Mouse (Mus musculus) spleen, adult 18-20 months (tissue): ENCODE results near the gene Atp8a2.

Experiments
- DNase-seq, 2 experiments: peaks; one replicate each; pipeline ENCODE4 v3.0.0; 2022; ENCODE audit warnings: mixed read lengths in 2 of 2

Atp8a2 gene

GRCm38 (mm10) chr14:60196884-60197283 lies at the start of gene Atp8a2:
Gene Atp8a2 (minus strand): TSS chr14:60197179.
- DNase-seq: no peak

- no peak for DNase-seq
Measured at GRCm38 (mm10) chr14:60238551-60238950, 41.6 kb upstream of the Atp8a2 start.

- no peak for DNase-seq
Measured at GRCm38 (mm10) chr14:60219886-60220285, 22.9 kb upstream of the Atp8a2 start.

GRCm38 (mm10) chr14:60217616-60218015 lies 20.6 kb upstream of the Atp8a2 start:
- no peak for DNase-seq

- DNase-seq: no peak
Measured at GRCm38 (mm10) chr14:60216125-60216524, 19.1 kb upstream of the Atp8a2 start.

- no peak for DNase-seq
Measured at GRCm38 (mm10) chr14:60215000-60215399, 18.0 kb upstream of the Atp8a2 start.

- no peak for DNase-seq
Measured at GRCm38 (mm10) chr14:60214040-60214439, 17.1 kb upstream of the Atp8a2 start.

GRCm38 (mm10) chr14:60209166-60209565 lies 12.2 kb upstream of the Atp8a2 start:
- no peak for DNase-seq

- DNase-seq: no peak
Measured at GRCm38 (mm10) chr14:60204993-60205392, 8.0 kb upstream of the Atp8a2 start.

GRCm38 (mm10) chr14:60195999-60196398 lies 980 bp downstream of the Atp8a2 start:
- DNase-seq: no peak

- DNase-seq: no peak
Measured at GRCm38 (mm10) chr14:60194606-60195005, 2.4 kb downstream of the Atp8a2 start.

GRCm38 (mm10) chr14:60189771-60190170 lies 7.2 kb downstream of the Atp8a2 start:
- DNase-seq: no peak

- no peak for DNase-seq
Measured at GRCm38 (mm10) chr14:60188201-60188825, 8.7 kb downstream of the Atp8a2 start.

- DNase-seq: no peak
Measured at GRCm38 (mm10) chr14:60181306-60181705, 15.7 kb downstream of the Atp8a2 start.

GRCm38 (mm10) chr14:60178571-60178955 lies 18.4 kb downstream of the Atp8a2 start:
- DNase-seq: no peak

GRCm38 (mm10) chr14:60177614-60178570 lies 19.1 kb downstream of the Atp8a2 start:
- DNase-seq: no peak

- DNase-seq: peak in 1 of 2 experiments; percentile 2
Measured at GRCm38 (mm10) chr14:60176891-60177613, 19.9 kb downstream of the Atp8a2 start.

GRCm38 (mm10) chr14:60176469-60176890 lies 20.5 kb downstream of the Atp8a2 start:
- DNase-seq: no peak

GRCm38 (mm10) chr14:60172286-60173055 lies 24.5 kb downstream of the Atp8a2 start:
- DNase-seq: no peak

GRCm38 (mm10) chr14:60170845-60171610 lies 26.0 kb downstream of the Atp8a2 start:
- no peak for DNase-seq

- no peak for DNase-seq
Measured at GRCm38 (mm10) chr14:60163367-60163766, 33.6 kb downstream of the Atp8a2 start.

GRCm38 (mm10) chr14:60152373-60152772 lies 44.6 kb downstream of the Atp8a2 start:
- no peak for DNase-seq
